Mouse (Mus musculus) stomach, embryonic 16.5 days (tissue): ENCODE results near the gene Steap4. TPM values are rescaled to one million over a fixed set of nuclear protein-coding genes. Genes with fewer than 3 reads are reported as not detected.

Experiments used
- ATAC-seq: fragments of 200-750 bp; cut with Nextera tagmentation; 2 replicates; pipeline ENCODE4 v1.8.0; 2017; ENCODE audit warnings: moderate number of reproducible peaks, moderate TSS enrichment; ENCODE audit not compliant: insufficient read depth, low FRiP score
- H3K27ac ChIP-seq: fragments of 300-500 bp; sonication (generic); 2 replicates; pipeline ENCODE4 v1.5.1; 2014; ENCODE audit warnings: low read length
- H3K27me3 ChIP-seq: fragments of 300-500 bp; sonication (generic); 2 replicates; pipeline ENCODE4 v1.6.1; 2014; ENCODE audit warnings: low read length, control low read depth, mixed read lengths; ENCODE audit not compliant: control insufficient read depth, insufficient read depth
- H3K36me3 ChIP-seq: fragments of 300-500 bp; sonication (generic); 2 replicates; pipeline ENCODE4 v1.6.1; 2014; ENCODE audit warnings: low read length; ENCODE audit not compliant: control insufficient read depth, insufficient read depth
- H3K4me1 ChIP-seq: fragments of 300-500 bp; sonication (generic); 2 replicates; pipeline ENCODE4 v1.6.1; 2014; ENCODE audit warnings: low read length, control low read depth, mixed read lengths; ENCODE audit not compliant: control insufficient read depth, insufficient read depth
- H3K4me2 ChIP-seq: fragments of 300-500 bp; sonication (generic); 2 replicates; pipeline ENCODE4 v1.6.1; 2014; ENCODE audit warnings: low read depth, low read length, mixed read lengths
- H3K4me3 ChIP-seq: fragments of 300-500 bp; sonication (generic); replicated peaks from 2 replicates; pipeline ENCODE4 v1.5.1; 2014; ENCODE audit warnings: mild to moderate bottlenecking, low read length
- H3K9ac ChIP-seq: fragments of 300-500 bp; sonication (generic); 2 replicates; pipeline ENCODE4 v1.6.1; 2014; ENCODE audit warnings: low read length
- H3K9me3 ChIP-seq: fragments of 300-500 bp; sonication (generic); replicated peaks from 2 replicates; pipeline ENCODE4 v1.6.1; 2016; ENCODE audit warnings: low read length, control low read depth; ENCODE audit not compliant: control insufficient read depth
- WGBS: fragments of 180-500 bp; shearing (Covaris S2); extraction: QIAGEN DNeasy Blood & Tissue Kit; methylation state at CpG from one replicate; pipeline ENCODE4 v1.1.7; 2014; 5-methylcytosine and 5-hydroxymethylcytosine counted together
- polyA plus RNA-seq: library from polyadenylated mRNA; unstranded; fragments of >200 nt; fragmentation: Nextera tagmentation; extraction: Ambion mirVana; gene quantifications from 2 replicates; pipeline ENCODE4 v1.2.1, GENCODE M21; 2015

Steap4 gene
- polyA plus RNA-seq, 1 experiment from 2014 or later: 3.3 TPM

GRCm38 (mm10) chr5:8000466-8000865 lies 40.2 kb downstream of the Steap4 start:
- no peaks in the 10 kb centered on the region for H3K36me3 ChIP-seq
- no peaks in the 10 kb centered on the region for H3K27me3 ChIP-seq
- H3K4me2 ChIP-seq: no peak overlapping the region
- H3K9ac ChIP-seq: no peak overlapping the region
- no peak overlapping the region for H3K4me3 ChIP-seq
- H3K9me3 ChIP-seq: no peaks in the 10 kb centered on the region
- WGBS: 72% methylated on average over 10 of the region's 10 CpGs
- ATAC-seq: no peak
- H3K4me1 ChIP-seq: peaks cover 3% of the 10 kb centered on the region; the same call in 1 of the 2 replicates
- no peak overlapping the region for H3K27ac ChIP-seq

- Histone ChIP-seq H3K27ac (no peak overlapping the region), H3K4me3 (no peak overlapping the region), H3K9me3 (no peaks in the 10 kb centered on the region), H3K9ac (no peak overlapping the region), H3K27me3 (no peaks in the 10 kb centered on the region), H3K4me2 (no peak overlapping the region), H3K36me3 (no peaks in the 10 kb centered on the region), H3K4me1 (no peaks in the 10 kb centered on the region)
- no peak for ATAC-seq
These were observed 42.6 kb downstream of the Steap4 start for GRCm38 (mm10) chr5:8002827-8003226.

GRCm38 (mm10) chr5:8013276-8013675 lies 53.0 kb downstream of the Steap4 start:
- Histone ChIP-seq H3K4me2 (no peak overlapping the region), H3K27me3 (no peaks in the 10 kb centered on the region), H3K27ac (no peak overlapping the region), H3K9me3 (no peaks in the 10 kb centered on the region), H3K4me3 (no peak overlapping the region), H3K36me3 (no peaks in the 10 kb centered on the region), H3K4me1 (no peaks in the 10 kb centered on the region), H3K9ac (no peak overlapping the region)
- no peak for ATAC-seq
- 60% methylated on average over 3 of the region's 3 CpGs for WGBS

Other genes with a start within 250 kb of the Steap4 start
- gene Sri, start 85.6 kb downstream of the Steap4 start, polyA plus RNA-seq: 304 and 322 TPM in 2 replicates